Mouse (Mus musculus) liver, postnatal 0 days (tissue): ENCODE results near the gene Vkorc1l1. TPM values are rescaled to one million over a fixed set of nuclear protein-coding genes. Genes with fewer than 3 reads are reported as not detected.
A peak's percentile ranks its signal among the peaks of the same experiment; 100 is the strongest.

Experiments
- ATAC-seq: fragments of 200-750 bp; cut with Nextera tagmentation; 2 replicates; pipeline ENCODE4 v1.8.0; 2017; ENCODE audit warnings: mild to moderate bottlenecking, moderate library complexity
- DNase-seq: peaks from one replicate; pipeline ENCODE4 v3.0.0-alpha.2; 2016
- H3K27ac ChIP-seq: fragments of 300-500 bp; sonication (generic); 2 replicates; pipeline ENCODE4 v1.5.1; 2014; ENCODE audit warnings: antibody characterized with exemption, moderate library complexity, mild to moderate bottlenecking, low read depth
- H3K27me3 ChIP-seq: fragments of 300-500 bp; sonication (generic); 2 replicates; pipeline ENCODE4 v1.6.1; 2014; ENCODE audit warnings: low read length, control low read depth, mixed read lengths; ENCODE audit not compliant: insufficient read depth
- H3K36me3 ChIP-seq: fragments of 300-500 bp; sonication (generic); replicated peaks from 2 replicates; pipeline ENCODE4 v1.6.1; 2014; ENCODE audit warnings: mild to moderate bottlenecking, control low read depth, low read length, moderate library complexity, mixed read lengths; ENCODE audit not compliant: insufficient read depth
- H3K4me1 ChIP-seq: fragments of 300-500 bp; sonication (generic); 2 replicates; pipeline ENCODE4 v1.6.1; 2014; ENCODE audit warnings: antibody characterized with exemption, mild to moderate bottlenecking, control low read depth; ENCODE audit not compliant: insufficient read depth
- H3K4me2 ChIP-seq: fragments of 300-500 bp; sonication (generic); 2 replicates; pipeline ENCODE4 v1.6.1; 2014; ENCODE audit warnings: low read depth, mild to moderate bottlenecking, low read length, moderate library complexity, mixed read lengths
- H3K4me3 ChIP-seq: fragments of 300-500 bp; sonication (generic); 2 replicates; pipeline ENCODE4 v1.5.1; 2014; ENCODE audit warnings: low read depth, low read length
- H3K9ac ChIP-seq: fragments of 300-500 bp; sonication (generic); replicated peaks from 2 replicates; pipeline ENCODE4 v1.6.1; 2014; ENCODE audit warnings: mild to moderate bottlenecking, moderate library complexity
- H3K9me3 ChIP-seq: fragments of 300-500 bp; sonication (generic); 2 replicates; pipeline ENCODE4 v1.6.1; 2016; ENCODE audit warnings: mild to moderate bottlenecking, control low read depth, low read length, mixed read lengths
- CTCF ChIP-seq: sonication (generic); IDR thresholded peaks from 2 replicates; pipeline ENCODE4 v1.5.1; 2016; ENCODE audit warnings: antibody characterized with exemption, low read depth
- EP300 ChIP-seq: IDR thresholded peaks from 2 replicates; pipeline ENCODE4 v1.6.1; 2016; ENCODE audit warnings: antibody characterized with exemption, low read depth, mild to moderate bottlenecking
- WGBS: fragments of 180-500 bp; shearing (Covaris S2); extraction: QIAGEN DNeasy Blood & Tissue Kit; methylation state at CpG from one replicate; pipeline ENCODE4 v1.1.7; 2014; ENCODE audit not compliant: insufficient replicate concordance; 5-methylcytosine and 5-hydroxymethylcytosine counted together
- polyA plus RNA-seq: library from polyadenylated mRNA; unstranded; fragments of >200 nt; fragmentation: Nextera tagmentation; extraction: Ambion mirVana; gene quantifications from 2 replicates; pipeline ENCODE4 v1.2.1, GENCODE M21; 2015

Gene Vkorc1l1
- polyA plus RNA-seq, 1 experiment from 2014 or later, result 18.2 TPM

GRCm38 (mm10) chr5:129954473-129955254 lies 12.9 kb downstream of the Vkorc1l1 start:
- H3K4me2 ChIP-seq, result peak overlapping the region; percentile 10; the same call in 1 of the 2 replicates
- no peak overlapping the region for H3K9ac ChIP-seq
- H3K27ac ChIP-seq, result peak overlapping the region; percentile 45
- H3K4me1 ChIP-seq, result peaks cover 11% of the 10 kb centered on the region
- no peak for ATAC-seq
- no peaks in the 10 kb centered on the region for H3K27me3 ChIP-seq
- no peak for TF ChIP-seq EP300
- TF ChIP-seq CTCF, result no peak
- H3K4me3 ChIP-seq, result no peak overlapping the region
- WGBS, result 48% methylated on average over 5 of the region's 5 CpGs
- H3K9me3 ChIP-seq, result no peaks in the 10 kb centered on the region
- H3K36me3 ChIP-seq, result no peaks in the 10 kb centered on the region
- DNase-seq, result no peak

GRCm38 (mm10) chr5:129955792-129956191 lies 14.0 kb downstream of the Vkorc1l1 start:
- no peak overlapping the region for H3K4me3 ChIP-seq
- H3K4me1 ChIP-seq, result peaks cover 11% of the 10 kb centered on the region
- H3K4me2 ChIP-seq, result peak overlapping the region; percentile 61
- no peak for DNase-seq
- no peaks in the 10 kb centered on the region for H3K9me3 ChIP-seq
- no peaks in the 10 kb centered on the region for H3K27me3 ChIP-seq
- 54% methylated on average over 6 of the region's 6 CpGs for WGBS
- H3K27ac ChIP-seq, result 0 out of 2 replicates have a peak overlapping the region, but pooled peaks have one; percentile 29
- no peak overlapping the region for H3K9ac ChIP-seq
- H3K36me3 ChIP-seq, result no peaks in the 10 kb centered on the region
- TF ChIP-seq CTCF (no peak), EP300 (peak; percentile 84)
- ATAC-seq, result peak; percentile 86

- ATAC-seq, result no peak
- 84% methylated on average over 4 of the region's 4 CpGs for WGBS
Measured at GRCm38 (mm10) chr5:129963224-129963623, 21.5 kb downstream of the Vkorc1l1 start.

GRCm38 (mm10) chr5:129966448-129966847 lies 24.7 kb downstream of the Vkorc1l1 start:
- TF ChIP-seq CTCF (no peak), EP300 (no peak)
- H3K9me3 ChIP-seq, result no peaks in the 10 kb centered on the region
- peaks cover under 1% of the 10 kb centered on the region for H3K36me3 ChIP-seq
- H3K27ac ChIP-seq, result no peak overlapping the region
- no peak overlapping the region for H3K9ac ChIP-seq
- 90% methylated on average over 3 of the region's 3 CpGs for WGBS
- H3K4me3 ChIP-seq, result no peak overlapping the region
- H3K4me1 ChIP-seq, result peaks cover 3% of the 10 kb centered on the region
- H3K4me2 ChIP-seq, result no peak overlapping the region
- ATAC-seq (no peak), DNase-seq (no peak)
- H3K27me3 ChIP-seq, result no peaks in the 10 kb centered on the region

More at GRCm38 (mm10) chr5:129963224-129963623, 21.5 kb downstream of the Vkorc1l1 start:
- H3K27me3 ChIP-seq, result no peaks in the 10 kb centered on the region
- H3K4me2 ChIP-seq, result no peak overlapping the region
- no peak overlapping the region for H3K4me3 ChIP-seq
- H3K27ac ChIP-seq, result no peak overlapping the region
- no peaks in the 10 kb centered on the region; the same call in none of the 2 replicates for H3K4me1 ChIP-seq
- DNase-seq, result no peak
- no peaks in the 10 kb centered on the region for H3K9me3 ChIP-seq
- H3K9ac ChIP-seq, result no peak overlapping the region
- H3K36me3 ChIP-seq, result no peaks in the 10 kb centered on the region
- TF ChIP-seq CTCF (no peak), EP300 (no peak)

GRCm38 (mm10) chr5:129968417-129968816 lies 26.6 kb downstream of the Vkorc1l1 start:
- peaks cover 3% of the 10 kb centered on the region for H3K4me1 ChIP-seq
- WGBS, result 65% methylated on average over 7 of the region's 7 CpGs
- H3K9ac ChIP-seq, result no peak overlapping the region
- H3K4me3 ChIP-seq, result no peak overlapping the region
- no peak for DNase-seq
- H3K4me2 ChIP-seq, result no peak overlapping the region
- peak; percentile 67 for ATAC-seq
- TF ChIP-seq EP300 (no peak), CTCF (no peak)
- H3K27ac ChIP-seq, result peak overlapping the region; percentile 67
- H3K9me3 ChIP-seq, result no peaks in the 10 kb centered on the region
- H3K36me3 ChIP-seq, result peaks cover 11% of the 10 kb centered on the region
- no peaks in the 10 kb centered on the region for H3K27me3 ChIP-seq

GRCm38 (mm10) chr5:129971491-129971890 lies 29.7 kb downstream of the Vkorc1l1 start:
- H3K9me3 ChIP-seq, result no peaks in the 10 kb centered on the region
- TF ChIP-seq CTCF (no peak), EP300 (no peak)
- no peak overlapping the region for H3K4me2 ChIP-seq
- DNase-seq, result no peak
- ATAC-seq, result no peak
- peaks cover 22% of the 10 kb centered on the region for H3K4me1 ChIP-seq
- WGBS, result 75% methylated on average over 4 of the region's 4 CpGs
- no peak overlapping the region for H3K9ac ChIP-seq
- peaks cover 16% of the 10 kb centered on the region for H3K36me3 ChIP-seq
- H3K27ac ChIP-seq, result 0 out of 2 replicates have a peak overlapping the region, but pooled peaks have one; percentile 11
- no peaks in the 10 kb centered on the region for H3K27me3 ChIP-seq
- no peak overlapping the region for H3K4me3 ChIP-seq
